Mouse (Mus musculus) neural tube, embryonic 12.5 days (tissue): ENCODE measurements around the gene Satb2. TPM values are rescaled to one million over a fixed set of nuclear protein-coding genes. Genes with fewer than 3 reads are reported as not detected.
A peak's percentile ranks its signal among the peaks of the same experiment; 100 is the strongest.

Experiments used
- ATAC-seq: fragments of 200-750 bp; cut with Nextera tagmentation; 2 replicates; pipeline ENCODE4 v1.8.0; 2017; ENCODE audit warnings: low read depth, mild to moderate bottlenecking, moderate TSS enrichment, moderate library complexity; ENCODE audit not compliant: low FRiP score
- H3K27ac ChIP-seq: fragments of 300-500 bp; sonication (generic); 2 replicates; pipeline ENCODE4 v1.5.1; 2016
- H3K27me3 ChIP-seq: fragments of 300-500 bp; sonication (generic); replicated peaks from 2 replicates; pipeline ENCODE4 v1.6.1; 2016; ENCODE audit warnings: mild to moderate bottlenecking
- H3K36me3 ChIP-seq: fragments of 300-500 bp; sonication (generic); 2 replicates; pipeline ENCODE4 v1.6.1; 2016; ENCODE audit warnings: mild to moderate bottlenecking
- H3K4me1 ChIP-seq: fragments of 300-500 bp; sonication (generic); 2 replicates; pipeline ENCODE4 v1.6.1; 2016
- H3K4me2 ChIP-seq: fragments of 300-500 bp; sonication (generic); replicated peaks from 2 replicates; pipeline ENCODE4 v1.6.1; 2016; ENCODE audit warnings: mild to moderate bottlenecking
- H3K4me3 ChIP-seq: fragments of 300-500 bp; sonication (generic); 2 replicates; pipeline ENCODE4 v1.5.1; 2016
- H3K9ac ChIP-seq: fragments of 300-500 bp; sonication (generic); 2 replicates; pipeline ENCODE4 v1.6.1; 2016; ENCODE audit warnings: mild to moderate bottlenecking
- H3K9me3 ChIP-seq: fragments of 300-500 bp; sonication (generic); 2 replicates; pipeline ENCODE4 v1.6.1; 2016; ENCODE audit warnings: mild to moderate bottlenecking
- WGBS: fragments of 180-500 bp; shearing (Covaris S2); methylation state at CpG from one replicate; pipeline ENCODE4 v1.1.7; 2016; 5-methylcytosine and 5-hydroxymethylcytosine counted together
- polyA plus RNA-seq: library from polyadenylated mRNA; unstranded; fragments of >200 nt; fragmentation: Nextera tagmentation; extraction: Ambion mirVana; gene quantifications from 2 replicates; pipeline ENCODE4 v1.2.1, GENCODE M21; 2016

Satb2 gene
- polyA plus RNA-seq, 1 experiment from 2014 or later, result 1.7 TPM

GRCm38 (mm10) chr1:56845523-56846118 lies 132.8 kb downstream of the Satb2 start:
- H3K4me3 ChIP-seq, result no peak overlapping the region
- H3K27me3 ChIP-seq, result no peaks in the 10 kb centered on the region
- no peak overlapping the region for H3K27ac ChIP-seq
- WGBS, result 64% methylated on average over 8 of the region's 8 CpGs
- no peaks in the 10 kb centered on the region for H3K36me3 ChIP-seq
- no peak for ATAC-seq
- H3K9ac ChIP-seq, result no peak overlapping the region
- 0 out of 2 replicates have a peak, but pooled peaks cover 6% of the 10 kb centered on the region for H3K4me1 ChIP-seq
- no peak overlapping the region for H3K4me2 ChIP-seq
- no peaks in the 10 kb centered on the region for H3K9me3 ChIP-seq

- H3K9ac ChIP-seq, result no peak overlapping the region
- WGBS, result 11% methylated on average over 10 of the region's 10 CpGs
- no peaks in the 10 kb centered on the region for H3K27me3 ChIP-seq
- H3K9me3 ChIP-seq, result no peaks in the 10 kb centered on the region
- H3K36me3 ChIP-seq, result no peaks in the 10 kb centered on the region
- ATAC-seq, result peak; percentile 53; the same call in 1 of the 2 replicates
- H3K27ac ChIP-seq, result no peak overlapping the region
- 0 out of 2 replicates have a peak, but pooled peaks cover 6% of the 10 kb centered on the region for H3K4me1 ChIP-seq
- H3K4me2 ChIP-seq, result no peak overlapping the region
- H3K4me3 ChIP-seq, result no peak overlapping the region
Measured at GRCm38 (mm10) chr1:56844551-56845330, 133.7 kb downstream of the Satb2 start.

GRCm38 (mm10) chr1:56838901-56839300 lies 139.5 kb downstream of the Satb2 start:
- Histone ChIP-seq H3K4me2 (no peak overlapping the region), H3K4me1 (peaks cover 16% of the 10 kb centered on the region; the same call in 1 of the 2 replicates), H3K9me3 (no peaks in the 10 kb centered on the region), H3K9ac (no peak overlapping the region), H3K27me3 (no peaks in the 10 kb centered on the region), H3K36me3 (no peaks in the 10 kb centered on the region), H3K4me3 (no peak overlapping the region), H3K27ac (no peak overlapping the region)
- ATAC-seq, result no peak
- 56% methylated on average over 1 of the region's 1 CpGs for WGBS

- WGBS, result 71% methylated on average over 6 of the region's 6 CpGs
- Histone ChIP-seq H3K36me3 (no peaks in the 10 kb centered on the region), H3K4me3 (no peak overlapping the region), H3K4me1 (peaks cover 22% of the 10 kb centered on the region), H3K27ac (no peak overlapping the region), H3K27me3 (no peaks in the 10 kb centered on the region), H3K9ac (no peak overlapping the region), H3K4me2 (no peak overlapping the region), H3K9me3 (no peaks in the 10 kb centered on the region)
- peak; percentile 46; the same call in 1 of the 2 replicates for ATAC-seq
Measured at GRCm38 (mm10) chr1:56833984-56834900, 144.2 kb downstream of the Satb2 start.

GRCm38 (mm10) chr1:56833307-56833706 lies 145.1 kb downstream of the Satb2 start:
- H3K27me3 ChIP-seq, result no peaks in the 10 kb centered on the region
- 9% methylated on average over 6 of the region's 6 CpGs for WGBS
- H3K4me2 ChIP-seq, result no peak overlapping the region
- H3K4me1 ChIP-seq, result peaks cover 22% of the 10 kb centered on the region
- peak; percentile 87 for ATAC-seq
- 0 out of 2 replicates have a peak overlapping the region, but pooled peaks have one; percentile 15 for H3K27ac ChIP-seq
- no peak overlapping the region for H3K4me3 ChIP-seq
- H3K9me3 ChIP-seq, result no peaks in the 10 kb centered on the region
- H3K9ac ChIP-seq, result no peak overlapping the region
- no peaks in the 10 kb centered on the region for H3K36me3 ChIP-seq

- no peaks in the 10 kb centered on the region for H3K27me3 ChIP-seq
- H3K4me1 ChIP-seq, result peaks cover 22% of the 10 kb centered on the region
- ATAC-seq, result no peak
- 0 out of 2 replicates have a peak overlapping the region, but pooled peaks have one; percentile 15 for H3K27ac ChIP-seq
- H3K4me2 ChIP-seq, result no peak overlapping the region
- H3K9me3 ChIP-seq, result no peaks in the 10 kb centered on the region
- H3K36me3 ChIP-seq, result no peaks in the 10 kb centered on the region
- H3K4me3 ChIP-seq, result no peak overlapping the region
- no peak overlapping the region for H3K9ac ChIP-seq
- 63% methylated on average over 8 of the region's 8 CpGs for WGBS
Measured at GRCm38 (mm10) chr1:56832738-56833137, 145.7 kb downstream of the Satb2 start.

- Histone ChIP-seq H3K4me1 (no peaks in the 10 kb centered on the region), H3K4me2 (no peak overlapping the region), H3K9me3 (no peaks in the 10 kb centered on the region), H3K27ac (no peak overlapping the region), H3K4me3 (no peak overlapping the region), H3K27me3 (no peaks in the 10 kb centered on the region), H3K9ac (no peak overlapping the region), H3K36me3 (no peaks in the 10 kb centered on the region)
- WGBS, result 92% methylated on average over 5 of the region's 5 CpGs
- ATAC-seq, result no peak
Measured at GRCm38 (mm10) chr1:56822735-56823134, 155.7 kb downstream of the Satb2 start.

- no peak overlapping the region for H3K27ac ChIP-seq
- H3K4me3 ChIP-seq, result no peak overlapping the region
- no peaks in the 10 kb centered on the region for H3K27me3 ChIP-seq
- ATAC-seq, result no peak
- H3K4me1 ChIP-seq, result no peaks in the 10 kb centered on the region
- WGBS, result 75% methylated on average over 3 of the region's 3 CpGs
- H3K9me3 ChIP-seq, result no peaks in the 10 kb centered on the region
- no peak overlapping the region for H3K9ac ChIP-seq
- H3K36me3 ChIP-seq, result no peaks in the 10 kb centered on the region
- H3K4me2 ChIP-seq, result no peak overlapping the region
Measured at GRCm38 (mm10) chr1:56822025-56822424, 156.4 kb downstream of the Satb2 start.

- H3K9ac ChIP-seq, result no peak overlapping the region
- H3K4me1 ChIP-seq, result no peaks in the 10 kb centered on the region
- H3K9me3 ChIP-seq, result no peaks in the 10 kb centered on the region
- H3K4me2 ChIP-seq, result no peak overlapping the region
- H3K27me3 ChIP-seq, result no peaks in the 10 kb centered on the region
- no peak overlapping the region for H3K4me3 ChIP-seq
- H3K27ac ChIP-seq, result no peak overlapping the region
- no peaks in the 10 kb centered on the region for H3K36me3 ChIP-seq
- no peak for ATAC-seq
Measured at GRCm38 (mm10) chr1:56813506-56813905, 164.9 kb downstream of the Satb2 start.

GRCm38 (mm10) chr1:56812961-56813360 lies 165.5 kb downstream of the Satb2 start:
- no peaks in the 10 kb centered on the region for H3K4me1 ChIP-seq
- no peak overlapping the region for H3K4me3 ChIP-seq
- no peak for ATAC-seq
- no peak overlapping the region for H3K9ac ChIP-seq
- H3K27me3 ChIP-seq, result no peaks in the 10 kb centered on the region
- H3K4me2 ChIP-seq, result no peak overlapping the region
- no peak overlapping the region for H3K27ac ChIP-seq
- H3K9me3 ChIP-seq, result no peaks in the 10 kb centered on the region
- 92% methylated on average over 4 of the region's 4 CpGs for WGBS
- no peaks in the 10 kb centered on the region for H3K36me3 ChIP-seq

GRCm38 (mm10) chr1:56811486-56811885 lies 167.0 kb downstream of the Satb2 start:
- ATAC-seq, result no peak

GRCm38 (mm10) chr1:56806006-56806405 lies 172.4 kb downstream of the Satb2 start:
- Histone ChIP-seq H3K4me1 (no peaks in the 10 kb centered on the region), H3K27ac (no peak overlapping the region), H3K4me3 (no peak overlapping the region), H3K36me3 (no peaks in the 10 kb centered on the region), H3K9me3 (no peaks in the 10 kb centered on the region), H3K27me3 (no peaks in the 10 kb centered on the region), H3K9ac (no peak overlapping the region), H3K4me2 (no peak overlapping the region)
- ATAC-seq, result no peak
- 87% methylated on average over 5 of the region's 5 CpGs for WGBS

More at GRCm38 (mm10) chr1:56811486-56811885, 167.0 kb downstream of the Satb2 start:
- no peak overlapping the region for H3K9ac ChIP-seq
- H3K4me3 ChIP-seq, result no peak overlapping the region
- no peak overlapping the region for H3K27ac ChIP-seq
- no peak overlapping the region for H3K4me2 ChIP-seq
- no peaks in the 10 kb centered on the region for H3K9me3 ChIP-seq
- no peaks in the 10 kb centered on the region for H3K4me1 ChIP-seq
- no peaks in the 10 kb centered on the region for H3K27me3 ChIP-seq
- no peaks in the 10 kb centered on the region for H3K36me3 ChIP-seq
- WGBS, result 94% methylated on average over 3 of the region's 3 CpGs
